Mouse (Mus musculus) cortical plate, adult 2 months (tissue): ENCODE data around the gene Olfr1158. TPM values are rescaled to one million over a fixed set of nuclear protein-coding genes. Genes with fewer than 3 reads are reported as not detected.
"Not testable (repeated sequence)": the region's sequence is repeated elsewhere in the genome, so short reads cannot be mapped to it uniquely, and the experiment has no call there.

ENCODE experiments used
- H3K27ac ChIP-seq: fragments of 200-500 bp; 2 replicates; pipeline ENCODE4 v1.5.1; 2012; ENCODE audit warnings: low read length, control low read depth, inconsistent platforms; ENCODE audit not compliant: insufficient read depth
- H3K4me1 ChIP-seq: fragments of 200-500 bp; 2 replicates; pipeline ENCODE4 v1.6.1; 2011; ENCODE audit warnings: low read length; ENCODE audit not compliant: control insufficient read depth, insufficient read depth
- H3K4me3 ChIP-seq: fragments of 200-500 bp; 2 replicates; pipeline ENCODE4 v1.5.1; 2011; ENCODE audit warnings: mild to moderate bottlenecking, low read length, control low read depth; ENCODE audit not compliant: insufficient read depth
- CTCF ChIP-seq: fragments of 200-500 bp; IDR thresholded peaks from 2 replicates; pipeline ENCODE4 v1.5.1; 2011; ENCODE audit warnings: mild to moderate bottlenecking, control low read depth, low read length; ENCODE audit not compliant: insufficient read depth; ENCODE audit errors: extremely low read depth
- POLR2A ChIP-seq: fragments of 200-500 bp; IDR thresholded peaks from 2 replicates; pipeline ENCODE4 v1.6.1; 2011; ENCODE audit warnings: mild to moderate bottlenecking, low read length, control low read depth; ENCODE audit not compliant: insufficient read depth; ENCODE audit errors: extremely low read depth
- polyA plus RNA-seq: library from polyadenylated mRNA; depleted of rRNA; stranded (reverse); fragments of >200 nt; gene quantifications from 2 replicates; pipeline ENCODE4 v1.2.3, GENCODE M21; 2012; rRNA removed

Olfr1158 gene
- polyA plus RNA-seq, result not detected in 2 replicates

DNA sequence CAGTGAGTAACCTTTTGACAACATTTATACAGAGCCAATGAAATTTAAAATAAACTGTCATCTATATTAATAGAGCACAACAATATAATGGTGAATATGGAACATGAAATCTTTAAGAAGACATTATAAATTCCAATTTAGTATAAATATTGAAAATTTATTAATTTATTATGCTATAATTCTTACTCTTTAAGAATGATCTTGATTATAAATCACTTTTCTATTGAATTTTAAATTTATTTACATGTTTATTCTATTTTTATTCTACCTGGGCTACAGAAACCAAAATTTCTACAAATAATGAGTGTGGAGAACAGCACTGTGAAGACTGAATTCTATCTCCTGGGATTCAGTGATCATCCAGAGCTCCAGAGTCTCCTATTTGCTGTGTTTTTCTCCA lies at the start of gene Olfr1158:
Gene Olfr1158, plus strand, starts transcription at position 301 of the 400 bp plus-strand sequence.
- H3K4me1 ChIP-seq, result no peaks in the 10 kb centered on the region
- TF ChIP-seq POLR2A (no peak), CTCF (no peak)
- no peak within 1 kb of the TSS for H3K4me3 ChIP-seq
- H3K27ac ChIP-seq, result no peak within 1 kb of the TSS

DNA sequence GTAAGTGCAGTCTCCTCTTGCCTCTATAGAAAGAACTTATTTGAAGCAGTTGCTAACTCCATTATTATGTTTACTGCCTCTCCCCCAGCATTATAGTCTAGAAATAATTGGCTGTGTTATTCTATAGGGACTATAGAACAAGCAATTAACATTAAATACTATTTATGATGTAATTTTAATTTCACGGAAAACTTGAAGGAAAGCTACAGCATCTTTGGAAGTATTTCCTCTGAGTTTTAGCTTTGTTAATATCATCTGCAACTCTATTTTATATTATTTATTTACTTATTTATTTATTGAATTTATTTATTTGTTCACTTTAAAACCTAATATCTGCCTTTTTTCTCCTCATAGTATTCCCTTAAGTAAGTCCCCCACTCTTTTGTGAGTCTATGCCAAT lies 44.9 kb upstream of the Olfr1158 start, which contains the start of gene Olfr1155:
Gene Olfr1155, minus strand, starts transcription at position 101 of the 400 bp plus-strand sequence.
- no peak within 1 kb of the TSS for H3K4me3 ChIP-seq
- H3K4me1 ChIP-seq, result no peaks in the 10 kb centered on the region
- TF ChIP-seq POLR2A (no peak), CTCF (no peak)
- H3K27ac ChIP-seq, result no peak within 1 kb of the TSS

GRCm38 (mm10) chr2:87953000-87953399 lies 36.9 kb upstream of the Olfr1158 start, which contains the start of gene Olfr1156:
Gene Olfr1156, minus strand, starts transcription at chr2:87953100.
- Histone ChIP-seq H3K4me1 (no peaks in the 10 kb centered on the region), H3K27ac (no peak within 1 kb of the TSS)
- no peak for TF ChIP-seq CTCF

GRCm38 (mm10) chr2:87968199-87968598 lies 21.7 kb upstream of the Olfr1158 start, which contains the start of gene Olfr1157:
Gene Olfr1157, minus strand, starts transcription at chr2:87968299.
- Histone ChIP-seq H3K27ac (no peak within 1 kb of the TSS), H3K4me1 (no peaks in the 10 kb centered on the region), H3K4me3 (no peak within 1 kb of the TSS)
- TF ChIP-seq CTCF (no peak), POLR2A (no peak)

More at GRCm38 (mm10) chr2:87953000-87953399, 36.9 kb upstream of the Olfr1158 start, which contains the start of gene Olfr1156:
- H3K4me3 ChIP-seq, result no peak within 1 kb of the TSS

DNA sequence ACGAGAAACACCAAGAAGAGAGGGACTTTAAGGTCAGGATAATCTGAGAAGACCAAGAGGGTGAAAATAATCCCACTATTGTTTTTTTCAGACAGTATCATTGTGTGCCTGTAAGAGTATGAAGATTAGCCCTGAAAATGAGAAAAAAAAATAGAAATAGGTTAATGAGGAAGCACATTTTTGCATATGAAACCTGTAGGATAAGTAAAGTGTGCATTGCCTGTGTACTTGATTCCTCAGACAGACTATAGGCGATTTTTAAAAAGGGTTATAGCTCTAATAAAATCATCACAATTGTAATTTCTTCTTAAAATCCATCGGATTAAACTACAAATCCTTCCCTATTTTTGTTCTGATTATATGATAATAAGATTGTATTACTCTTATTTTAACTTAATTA lies 15.3 kb upstream of the Olfr1158 start, which contains the start of gene Olfr74:
Gene Olfr74, minus strand, starts transcription at position 101 of the 400 bp plus-strand sequence.
- TF ChIP-seq CTCF (no peak), POLR2A (no peak)
- Histone ChIP-seq H3K4me1 (no peaks in the 10 kb centered on the region), H3K27ac (no peak within 1 kb of the TSS), H3K4me3 (no peak within 1 kb of the TSS)

DNA sequence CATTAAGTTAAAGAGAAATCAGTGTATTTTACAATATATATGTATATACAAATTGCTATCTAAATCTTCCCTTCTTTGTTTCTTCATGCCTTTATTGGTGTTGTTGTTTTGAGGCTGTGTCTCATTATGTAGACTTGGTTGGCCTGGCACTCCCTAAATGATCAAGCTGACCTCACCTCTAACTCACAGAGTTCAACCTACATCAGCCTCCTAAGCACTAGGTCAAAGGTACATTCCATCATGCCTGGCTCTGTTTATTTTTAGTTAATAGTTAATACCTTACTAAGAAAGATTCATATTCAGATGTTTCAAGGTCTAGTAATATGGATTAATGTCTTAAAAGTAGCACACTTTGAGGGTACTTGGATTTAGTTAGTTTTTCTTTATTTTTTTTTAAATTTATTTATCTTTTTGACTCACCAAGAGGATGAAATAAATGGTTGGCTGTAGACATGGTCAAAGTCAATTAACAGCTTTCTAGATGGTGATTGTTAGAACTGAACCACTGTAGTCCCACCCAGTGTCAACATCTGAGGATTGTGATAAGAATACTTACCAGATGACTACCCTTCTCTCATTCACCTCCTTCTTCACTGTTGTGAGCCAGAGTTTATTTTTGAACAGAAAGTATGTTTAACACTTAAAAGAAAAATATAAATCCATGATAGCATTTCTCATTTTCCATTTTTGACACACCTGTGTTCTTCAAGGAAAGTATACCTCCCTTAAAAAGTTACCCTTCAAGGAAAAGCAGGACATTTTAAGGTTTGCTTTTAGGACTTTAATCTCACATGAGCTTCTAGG lies 17.8 kb downstream of the Olfr1158 start, which contains the start of gene Olfr1160:
Gene Olfr1160, minus strand, starts transcription at position 754 of the 804 bp plus-strand sequence.
- Histone ChIP-seq H3K4me1 (no peaks in the 10 kb centered on the region), H3K27ac (no peak within 1 kb of the TSS), H3K4me3 (no peak within 1 kb of the TSS)
- TF ChIP-seq POLR2A, result no peak
- no peak for TF ChIP-seq CTCF

- not testable (repeated sequence) for H3K4me1 ChIP-seq, H3K27ac ChIP-seq, H3K4me3 ChIP-seq
These were observed 32.6 kb downstream of the Olfr1158 start, which contains the start of gene Olfr1161 for GRCm38 (mm10) chr2:88022474-88022873. Gene Olfr1161, plus strand, starts transcription at chr2:88022774.

DNA sequence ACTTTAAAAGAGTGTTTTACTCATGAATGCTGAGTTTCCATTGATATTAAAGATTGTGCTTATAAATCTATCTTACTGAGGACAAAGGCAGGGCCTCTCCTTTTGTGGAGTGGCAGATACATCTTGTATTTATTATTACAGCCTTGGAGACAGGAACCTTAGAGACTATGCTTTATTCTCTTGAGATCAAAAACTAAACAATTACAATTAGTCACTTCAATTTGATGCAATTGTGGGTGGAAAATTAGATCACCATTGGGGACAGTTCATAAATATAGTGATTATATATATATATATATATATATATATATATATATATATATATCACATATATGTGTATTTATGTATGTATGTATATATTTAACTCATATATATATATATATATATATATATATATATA lies 47.7 kb downstream of the Olfr1158 start, which contains the start of gene Olfr73:
Gene Olfr73, minus strand, starts transcription at position 101 of the 400 bp plus-strand sequence.
- no peak within 1 kb of the TSS for H3K27ac ChIP-seq
- no peak within 1 kb of the TSS for H3K4me3 ChIP-seq
- no peaks in the 10 kb centered on the region for H3K4me1 ChIP-seq
- TF ChIP-seq POLR2A (no peak), CTCF (no peak)

Other genes starting within 250 kb of the Olfr1158 start
- not detected in 2 replicates for gene Olfr1140, start 246.4 kb upstream of the Olfr1158 start, polyA plus RNA-seq
- gene Olfr1141, start 236.1 kb upstream of the Olfr1158 start, polyA plus RNA-seq, result not detected in 2 replicates
- gene Olfr152, start 210.6 kb upstream of the Olfr1158 start, polyA plus RNA-seq, result not detected in 2 replicates
- not detected in 2 replicates for gene Olfr1143, start 189.5 kb upstream of the Olfr1158 start, polyA plus RNA-seq
- gene Olfr1145, start 180.3 kb upstream of the Olfr1158 start, polyA plus RNA-seq, result not detected in 2 replicates
- gene Olfr1148, start 159.6 kb upstream of the Olfr1158 start, polyA plus RNA-seq, result not detected in 2 replicates
- not detected in 2 replicates for gene Olfr1150-ps1, start 146.1 kb upstream of the Olfr1158 start, polyA plus RNA-seq
- not detected in 2 replicates for gene Olfr1151, start 134.3 kb upstream of the Olfr1158 start, polyA plus RNA-seq
- gene Olfr1152, start 123.6 kb upstream of the Olfr1158 start, polyA plus RNA-seq, result not detected in 2 replicates
- not detected in 2 replicates for gene Olfr1153, start 95.2 kb upstream of the Olfr1158 start, polyA plus RNA-seq
- gene Olfr1154, start 84.9 kb upstream of the Olfr1158 start, polyA plus RNA-seq, result not detected in 2 replicates
- gene Olfr1155, start 45.0 kb upstream of the Olfr1158 start, polyA plus RNA-seq, result not detected in 2 replicates
- gene Olfr1156, start 37.0 kb upstream of the Olfr1158 start, polyA plus RNA-seq, result not detected in 2 replicates
- gene Olfr1157, start 21.8 kb upstream of the Olfr1158 start, polyA plus RNA-seq, result not detected in 2 replicates
- not detected in 2 replicates for gene Olfr74, start 15.4 kb upstream of the Olfr1158 start, polyA plus RNA-seq
- not detected in 2 replicates for gene Olfr1160, start 18.2 kb downstream of the Olfr1158 start, polyA plus RNA-seq
- gene Olfr1161, start 32.7 kb downstream of the Olfr1158 start, polyA plus RNA-seq, result not detected in 2 replicates
- not detected in 2 replicates for gene Olfr73, start 47.6 kb downstream of the Olfr1158 start, polyA plus RNA-seq
- gene Olfr1162, start 61.0 kb downstream of the Olfr1158 start, polyA plus RNA-seq, result not detected in 2 replicates
- gene Olfr1163, start 81.7 kb downstream of the Olfr1158 start, polyA plus RNA-seq, result not detected in 2 replicates
- gene Olfr1164, start 103.9 kb downstream of the Olfr1158 start, polyA plus RNA-seq, result not detected in 2 replicates
- not detected in 2 replicates for gene Olfr1166, start 138.2 kb downstream of the Olfr1158 start, polyA plus RNA-seq
- not detected in 2 replicates for gene Olfr1167, start 165.1 kb downstream of the Olfr1158 start, polyA plus RNA-seq
- gene Olfr1168, start 191.8 kb downstream of the Olfr1158 start, polyA plus RNA-seq, result not detected in 2 replicates
- gene Olfr1170, start 238.2 kb downstream of the Olfr1158 start, polyA plus RNA-seq, result not detected in 2 replicates